Mouse (Mus musculus) midbrain, embryonic 10.5 days (tissue): ENCODE measurements at regions not wholly inside any gene's neighbourhood (a gene's known extent, or its start where the extent isn't known, plus 50 kb on each side); places are given as distances from the start of the nearest gene placed in this dataset.

ENCODE experiments used
- DNase-seq: peaks from one replicate; pipeline ENCODE4 v3.0.0-alpha.2; 2017; ENCODE audit warnings: low spot score
- H3K27ac ChIP-seq: fragments of 300-500 bp; sonication (generic); replicated peaks from 2 replicates; pipeline ENCODE4 v1.5.1; 2016; ENCODE audit warnings: mild to moderate bottlenecking
- H3K27me3 ChIP-seq: fragments of 300-500 bp; sonication (generic); 2 replicates; pipeline ENCODE4 v1.6.1; 2016; ENCODE audit warnings: low read depth, mild to moderate bottlenecking; ENCODE audit not compliant: poor library complexity, severe bottlenecking
- H3K36me3 ChIP-seq: fragments of 300-500 bp; sonication (generic); 2 replicates; pipeline ENCODE4 v1.6.1; 2016; ENCODE audit warnings: mild to moderate bottlenecking, moderate library complexity
- H3K4me1 ChIP-seq: fragments of 300-500 bp; sonication (generic); 2 replicates; pipeline ENCODE4 v1.6.1; 2016
- H3K4me3 ChIP-seq: fragments of 300-500 bp; sonication (generic); 2 replicates; pipeline ENCODE4 v1.5.1; 2016; ENCODE audit warnings: mild to moderate bottlenecking, moderate library complexity
- H3K9me3 ChIP-seq: fragments of 300-500 bp; sonication (generic); replicated peaks from 2 replicates; pipeline ENCODE4 v1.6.1; 2016; ENCODE audit warnings: mild to moderate bottlenecking
- WGBS: fragments of 180-500 bp; shearing (Covaris S2); methylation state at CpG from one replicate; pipeline ENCODE4 v1.1.7; 2016; 5-methylcytosine and 5-hydroxymethylcytosine counted together

DNA sequence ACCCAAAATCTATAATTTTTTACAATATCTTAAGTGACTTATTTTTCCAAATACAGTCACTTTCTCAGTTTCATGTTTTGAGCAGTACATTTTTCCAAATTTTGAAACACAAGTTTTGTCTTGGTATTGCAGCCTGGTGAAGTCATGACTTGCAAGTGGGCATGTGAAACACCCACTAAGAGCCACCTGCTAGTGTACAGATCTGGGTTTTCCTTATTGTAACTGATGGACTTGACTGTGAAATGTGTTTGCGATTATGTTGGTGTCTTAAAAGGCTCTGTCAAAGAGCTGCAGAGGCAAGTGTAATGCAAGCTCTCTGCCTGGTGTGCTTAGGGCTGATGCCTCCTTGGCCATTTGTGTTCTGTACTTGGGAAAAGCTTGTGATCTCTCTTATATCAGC, 336.0 kb downstream of the Prr30 start:
- WGBS: 94% methylated on average over 1 of the region's 1 CpGs
- DNase-seq: no peak
- Histone ChIP-seq H3K27ac (no peak overlapping the region), H3K9me3 (no peaks in the 10 kb centered on the region), H3K36me3 (no peaks in the 10 kb centered on the region), H3K27me3 (no peaks in the 10 kb centered on the region), H3K4me3 (no peak overlapping the region), H3K4me1 (no peaks in the 10 kb centered on the region)

DNA sequence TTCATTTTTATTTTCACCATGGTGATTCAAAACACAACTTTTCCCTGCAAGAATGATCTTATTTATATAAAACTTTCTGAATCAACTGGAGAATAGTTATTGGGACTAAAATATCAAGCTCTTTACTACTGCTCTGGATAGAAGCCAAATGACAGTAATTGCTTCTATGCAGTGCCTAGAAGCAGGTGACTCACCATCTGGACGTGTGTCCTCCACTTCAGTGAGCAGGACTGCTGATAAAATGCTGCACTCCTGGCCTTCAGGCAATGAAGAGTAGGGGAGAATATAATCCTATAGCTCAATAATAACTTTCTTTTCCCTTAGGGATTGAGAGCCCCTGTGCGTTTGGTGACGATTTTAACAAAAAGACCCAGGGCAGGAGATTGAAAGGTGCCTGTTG, 357.3 kb downstream of the Prr30 start:
- Histone ChIP-seq H3K4me3 (no peak overlapping the region), H3K9me3 (no peaks in the 10 kb centered on the region), H3K4me1 (no peaks in the 10 kb centered on the region), H3K27ac (no peak overlapping the region), H3K36me3 (no peaks in the 10 kb centered on the region), H3K27me3 (no peaks in the 10 kb centered on the region)
- 82% methylated on average over 3 of the region's 3 CpGs for WGBS
- no peak for DNase-seq
